Mouse (Mus musculus) frontal cortex, postnatal 14 days (tissue): Measurements from ENCODE around the gene Ccn5.

ENCODE experiments used
- DNase-seq, 2 experiments: peaks; one replicate each; pipeline ENCODE4 v3.0.0; 2022; ENCODE audit warnings: low spot score in 2 of 2

Ccn5 gene

DNA sequence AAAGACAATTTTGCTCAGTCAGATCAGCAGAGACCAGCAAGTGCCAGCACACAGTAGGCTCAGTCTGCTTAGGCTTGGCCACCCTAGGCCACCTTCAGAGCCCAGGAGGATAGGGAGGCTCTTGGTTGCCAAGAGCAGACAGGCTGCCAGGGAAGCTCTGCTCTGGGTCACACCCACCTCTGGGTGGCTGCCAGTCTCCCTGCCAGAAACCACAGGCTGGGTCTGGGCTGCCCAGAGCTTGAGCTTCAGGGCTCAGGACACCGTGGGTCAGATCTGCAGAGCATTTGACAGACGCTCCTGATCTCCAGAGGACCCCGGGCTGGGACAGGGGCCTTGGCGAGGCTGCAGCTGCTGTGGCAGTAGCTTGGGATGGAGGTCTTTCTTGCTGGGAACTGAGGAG lies at the start of gene Ccn5:
Ccn5 (plus strand) TSS at position 255 of the 400 bp plus-strand sequence.
- peak in 1 of 2 experiments; percentile 11 for DNase-seq

DNA sequence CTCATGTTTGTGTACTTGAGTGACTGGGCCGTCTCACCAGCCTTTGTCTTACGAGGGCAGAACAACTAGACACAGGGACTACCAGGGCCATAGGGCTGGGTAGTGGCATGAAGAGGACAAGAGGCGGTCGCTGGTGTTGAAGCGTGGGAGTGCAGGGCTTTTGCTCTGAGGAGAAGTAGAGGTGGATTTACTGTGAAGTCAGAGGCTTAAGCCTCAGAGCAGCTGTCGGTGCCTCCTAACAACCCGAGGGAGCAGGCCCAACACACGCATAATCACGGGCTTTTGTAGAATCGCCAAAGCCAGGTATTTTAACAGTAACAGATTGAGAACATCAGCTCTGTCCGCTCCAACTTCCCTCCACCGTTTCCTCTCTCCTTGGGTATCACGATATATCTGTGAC lies 44.0 kb upstream of the Ccn5 start:
- DNase-seq: no peak

DNA sequence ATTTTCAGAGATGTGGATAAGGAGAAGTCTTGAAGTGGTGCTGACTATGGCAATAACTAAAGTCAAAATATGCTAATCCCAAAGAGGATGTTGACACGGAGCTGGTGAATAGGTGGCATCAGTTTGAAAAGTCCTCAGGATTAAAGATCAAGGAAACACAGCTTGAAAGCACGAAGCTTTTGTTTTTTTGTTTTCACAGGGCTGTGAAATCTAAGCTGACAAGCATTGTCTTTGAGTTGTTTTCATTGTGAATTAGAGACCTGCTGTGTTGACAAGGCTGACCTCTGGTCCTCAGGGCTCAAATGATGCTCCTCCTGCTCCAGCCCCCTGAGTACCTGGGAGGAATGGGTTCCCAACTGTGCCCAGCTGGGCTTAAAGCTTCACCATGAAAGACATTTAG lies 43.6 kb upstream of the Ccn5 start:
- no peak for DNase-seq

DNA sequence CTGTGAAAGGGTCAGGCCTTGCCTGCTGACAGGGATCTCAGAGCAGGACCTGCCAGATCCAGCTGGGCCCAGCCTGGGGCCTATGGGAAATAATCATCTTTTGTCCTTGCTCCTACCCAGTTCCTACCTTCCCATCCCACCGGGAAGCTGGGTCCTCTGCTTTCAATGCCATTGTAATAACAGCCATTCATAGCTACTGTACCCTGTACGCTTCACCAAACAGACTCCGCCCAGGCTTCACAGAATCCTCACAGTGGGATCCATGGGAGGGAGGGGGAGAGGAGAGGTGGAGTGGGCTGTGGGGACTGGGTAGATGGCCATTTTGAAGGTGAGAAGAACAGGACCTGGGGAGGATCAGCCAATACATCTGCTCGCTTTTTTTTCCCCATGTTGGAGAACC lies 41.8 kb upstream of the Ccn5 start:
- DNase-seq: no peak

- DNase-seq: no peak
Observed at GRCm38 (mm10) chr2:163783368-163783767, 37.3 kb upstream of the Ccn5 start.

DNA sequence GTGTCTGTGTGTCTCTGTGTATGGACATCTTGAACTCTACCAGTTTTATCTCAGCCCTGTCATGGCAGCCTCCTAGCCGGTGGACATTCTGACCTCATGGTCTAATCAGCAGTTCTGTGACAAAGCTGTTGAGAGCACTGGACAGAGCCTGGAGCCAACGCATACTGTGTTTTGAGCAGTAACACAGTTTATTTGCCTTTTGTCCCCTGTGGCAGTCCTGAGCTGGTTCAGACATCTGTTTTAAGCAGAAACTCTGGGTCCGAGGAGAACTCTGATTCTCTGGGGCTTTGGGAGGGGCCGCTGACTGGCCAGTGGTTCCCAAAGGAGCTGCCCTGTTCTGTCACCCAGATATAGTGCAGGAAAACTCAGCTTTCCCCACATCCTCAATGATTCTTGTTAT lies 36.8 kb upstream of the Ccn5 start:
- no peak for DNase-seq

GRCm38 (mm10) chr2:163787086-163787485 lies 33.6 kb upstream of the Ccn5 start:
- no peak for DNase-seq

DNA sequence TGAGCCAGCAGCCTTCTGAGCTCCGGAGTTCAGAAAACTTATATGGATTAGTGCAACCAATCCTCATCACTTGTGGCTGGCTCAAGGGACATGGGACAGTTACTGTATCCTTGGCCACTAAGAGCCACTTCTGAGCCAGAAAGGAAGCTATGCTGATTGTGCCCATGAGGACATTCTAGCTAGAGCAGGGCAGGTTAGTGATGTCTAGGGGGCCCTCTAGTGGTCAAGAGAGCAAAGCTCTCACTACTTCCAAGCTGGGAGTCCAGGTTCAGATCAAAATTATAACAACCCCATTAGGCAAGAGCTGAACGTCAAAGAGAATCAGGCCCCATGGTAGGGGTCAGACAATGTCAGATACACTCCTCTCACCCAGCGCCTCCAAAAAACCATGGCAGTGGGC lies 33.0 kb upstream of the Ccn5 start:
- peak in 1 of 2 experiments; percentile 33 for DNase-seq

DNA sequence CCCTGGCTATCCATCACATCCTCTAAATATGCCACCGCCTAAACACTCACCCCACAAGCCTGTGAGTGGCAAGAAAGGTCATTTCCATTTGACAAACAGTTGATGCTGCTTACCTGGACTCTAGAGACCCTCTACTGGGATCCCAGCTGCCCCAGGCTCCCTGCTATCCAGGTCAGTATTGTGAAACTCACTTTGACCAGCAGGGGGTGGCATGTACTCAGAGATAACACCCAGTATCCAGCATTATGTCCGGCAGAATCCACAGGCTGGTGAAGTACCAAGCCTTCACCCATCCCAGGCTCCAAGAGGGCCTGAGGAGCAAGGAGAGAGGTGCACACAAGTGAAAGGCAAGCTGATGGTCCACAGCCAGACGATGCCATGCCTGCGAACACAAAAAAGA lies 32.2 kb upstream of the Ccn5 start:
- peak; percentile 17 to 60 for DNase-seq

- no peak for DNase-seq
Observed at GRCm38 (mm10) chr2:163798411-163798810, 22.2 kb upstream of the Ccn5 start.

- no peak for DNase-seq
Observed at GRCm38 (mm10) chr2:163800832-163801231, 19.8 kb upstream of the Ccn5 start.

DNA sequence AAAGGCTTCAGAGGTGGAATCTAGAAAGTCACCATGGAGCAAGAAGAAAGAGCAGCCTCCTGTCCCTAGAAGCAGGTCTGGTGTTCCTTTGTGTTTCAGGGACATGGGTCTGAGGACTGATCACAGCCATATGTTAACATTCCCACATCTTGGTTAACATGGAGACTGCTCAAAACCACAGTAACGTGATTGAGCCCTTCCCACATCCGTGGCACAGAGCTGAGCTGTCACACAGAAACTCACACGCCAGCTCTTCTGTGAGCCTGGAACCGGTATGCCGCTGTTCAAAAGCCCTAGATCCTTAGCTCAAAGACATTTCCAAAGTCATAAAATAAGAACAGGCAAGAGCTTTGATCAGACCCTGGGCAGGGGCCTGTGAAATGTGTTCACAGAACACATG lies 19.3 kb upstream of the Ccn5 start:
- DNase-seq: no peak

GRCm38 (mm10) chr2:163803838-163804237 lies 16.8 kb upstream of the Ccn5 start:
- DNase-seq: no peak

GRCm38 (mm10) chr2:163809166-163809565 lies 11.5 kb upstream of the Ccn5 start:
- DNase-seq: no peak

- no peak for DNase-seq
Observed at GRCm38 (mm10) chr2:163809704-163810103, 11.0 kb upstream of the Ccn5 start.

DNA sequence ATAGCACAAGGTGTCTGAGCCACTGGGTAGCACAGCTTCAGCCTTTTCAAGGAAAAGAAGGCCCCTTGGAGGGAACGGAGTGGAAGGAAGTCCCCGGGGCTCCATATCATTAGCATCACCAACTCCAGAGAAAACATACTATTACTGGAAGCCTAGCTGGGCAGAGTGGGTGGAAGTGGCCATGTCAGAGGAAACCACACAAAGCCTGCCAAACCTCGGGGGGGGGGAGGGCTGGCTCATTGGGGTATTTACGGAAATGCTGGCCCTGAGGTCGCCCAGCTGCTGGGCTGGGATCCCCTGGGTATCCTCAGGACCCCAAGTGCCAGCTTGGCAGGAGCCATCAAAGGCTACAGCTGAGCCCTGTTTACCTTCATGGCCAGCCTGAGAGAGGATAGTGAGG lies 7.6 kb upstream of the Ccn5 start:
- DNase-seq: no peak

GRCm38 (mm10) chr2:163814739-163815465 lies 5.8 kb upstream of the Ccn5 start:
- no peak for DNase-seq

DNA sequence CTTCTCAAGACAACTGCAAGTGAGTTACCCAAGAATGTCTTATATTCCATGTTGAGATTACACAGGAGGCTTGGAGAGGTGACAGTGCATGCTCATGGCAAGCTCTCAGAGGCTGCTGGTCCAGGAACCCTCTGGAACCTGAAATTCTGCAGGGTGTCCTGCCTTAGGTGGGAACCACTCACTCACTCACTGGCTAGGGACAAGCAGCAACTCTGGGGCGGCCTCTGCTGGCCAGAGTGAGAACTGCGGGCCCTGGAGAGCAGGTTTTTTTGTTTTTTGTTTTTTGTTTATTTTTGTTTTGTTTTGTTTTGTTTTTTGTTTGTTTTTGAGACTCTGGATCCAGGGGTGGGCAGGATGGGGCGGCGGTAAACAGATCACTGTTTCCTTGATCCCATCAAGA lies 2.6 kb downstream of the Ccn5 start:
- DNase-seq: peak in 1 of 2 experiments; percentile 40

- no peak for DNase-seq
Observed at GRCm38 (mm10) chr2:163823771-163824170, 3.1 kb downstream of the Ccn5 start.

DNA sequence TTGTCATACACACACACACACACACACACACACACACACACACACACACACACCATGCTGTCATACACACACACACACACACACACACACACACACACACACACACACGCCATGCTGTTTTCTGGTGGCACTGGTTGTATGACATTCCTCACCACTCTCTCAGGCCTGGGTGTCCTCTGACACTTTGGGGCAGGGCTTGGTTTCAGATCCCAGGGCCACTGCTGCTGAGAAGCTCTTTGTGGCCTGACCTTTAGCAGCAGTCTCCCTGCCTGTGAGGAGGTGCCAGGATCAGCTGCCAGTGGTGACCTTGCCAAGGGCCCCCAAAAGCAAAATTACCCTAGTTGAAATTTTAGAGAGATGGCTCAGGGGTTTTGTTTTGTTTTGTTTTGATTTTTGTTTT lies 5.2 kb downstream of the Ccn5 start:
- DNase-seq: no peak

DNA sequence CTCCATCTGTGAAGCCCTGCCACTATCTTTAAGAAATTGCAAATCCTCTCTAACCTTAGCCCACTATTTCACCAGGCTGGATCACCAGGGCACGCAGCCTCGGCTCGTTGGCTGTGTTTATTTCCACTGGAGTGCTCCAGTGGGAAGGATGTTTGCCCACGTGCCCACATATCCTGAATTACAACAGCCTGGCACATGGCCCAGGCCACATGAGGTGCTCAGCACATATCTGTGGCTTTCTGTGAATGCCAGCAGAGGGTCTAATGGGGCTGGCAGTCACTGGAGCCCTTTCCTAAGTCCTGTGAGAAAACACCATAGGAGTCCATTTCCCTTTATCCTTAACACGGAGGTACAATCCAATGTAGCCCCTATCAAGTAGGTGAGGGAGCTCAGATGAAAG lies 5.8 kb downstream of the Ccn5 start:
- DNase-seq: no peak

DNA sequence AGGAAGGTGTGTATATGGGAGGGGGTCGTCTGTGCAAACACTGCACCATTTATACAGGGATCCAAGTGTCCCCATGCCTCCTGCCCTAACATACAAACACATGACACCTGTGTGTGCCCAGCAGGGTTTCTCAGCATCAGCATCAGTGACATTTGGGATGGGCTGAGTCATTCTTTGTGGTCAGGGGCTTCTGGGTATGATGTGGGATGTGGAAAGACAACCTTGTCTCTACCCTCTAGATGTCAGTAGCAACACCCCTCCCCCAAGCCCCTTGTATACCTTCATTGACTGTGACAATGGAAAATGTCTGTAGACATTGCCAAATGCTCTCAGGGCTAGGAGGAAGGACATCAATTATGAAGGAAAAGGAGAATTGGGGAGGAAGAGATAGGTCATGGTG lies 10.5 kb downstream of the Ccn5 start:
- DNase-seq: no peak

GRCm38 (mm10) chr2:163838043-163838442 lies 17.4 kb downstream of the Ccn5 start:
- peak; percentile 59 to 73 for DNase-seq

GRCm38 (mm10) chr2:163839519-163839918 lies 18.9 kb downstream of the Ccn5 start:
- DNase-seq: no peak
